Mouse (Mus musculus): ENCODE data around the gene 2310003L06Rik.

2310003L06Rik gene

DNA sequence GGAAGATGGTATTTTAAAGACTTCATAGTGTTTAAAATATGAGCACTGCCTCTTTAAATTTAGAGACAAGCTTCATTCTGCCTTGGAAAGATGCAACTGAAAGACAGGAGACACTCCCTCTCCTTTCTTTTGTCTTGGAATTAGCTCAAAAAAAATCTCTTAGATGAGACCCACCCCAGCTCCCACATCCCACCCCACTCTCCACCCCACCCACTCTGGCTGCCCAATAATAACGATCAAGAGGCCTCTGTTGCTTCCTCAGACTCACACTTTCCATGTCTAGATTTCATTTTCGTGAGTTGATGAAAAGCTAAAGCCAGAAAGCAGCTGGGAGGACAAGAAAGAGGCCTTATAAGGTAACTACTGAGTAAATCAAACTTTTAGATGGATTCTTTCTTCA is at the start of gene 2310003L06Rik, which contains the start of gene Gm28434:
Gene 2310003L06Rik (plus strand): TSS at position 259 of the 400 bp plus-strand sequence.
Gene Gm28434 (plus strand): TSS at position 317 of the 400 bp plus-strand sequence.
- no peak for DNase-seq

- no peak for DNase-seq
Observed at GRCm38 (mm10) chr5:87925372-87925771, 43.9 kb upstream of the 2310003L06Rik start, which contains the start of gene Csn3. TSS of gene Csn3 (plus strand) at chr5:87925579.

- no peak for DNase-seq
Observed at GRCm38 (mm10) chr5:87931603-87932002, 37.7 kb upstream of the 2310003L06Rik start.

GRCm38 (mm10) chr5:87940752-87941151 is 28.5 kb upstream of the 2310003L06Rik start:
- no peak for DNase-seq

DNA sequence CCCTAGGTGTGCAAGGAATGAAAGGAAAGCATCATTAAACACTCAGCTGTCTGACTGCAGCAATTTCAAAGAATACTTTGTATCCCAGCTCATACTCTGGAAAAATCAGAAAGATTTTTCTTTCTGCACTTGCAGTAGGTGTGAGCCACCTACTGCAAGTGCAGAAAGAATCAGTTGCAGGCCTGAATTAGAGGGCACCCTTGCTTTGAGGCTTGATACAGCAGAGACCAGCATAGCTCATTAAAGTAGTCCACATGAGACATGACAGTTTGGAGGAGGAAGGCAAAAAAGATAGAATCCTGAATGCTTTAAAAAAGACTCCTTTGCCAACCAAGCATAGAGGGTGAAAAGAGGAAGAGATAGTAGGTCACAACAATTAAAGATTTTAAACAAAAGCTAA is 26.7 kb upstream of the 2310003L06Rik start:
- DNase-seq, result no peak

DNA sequence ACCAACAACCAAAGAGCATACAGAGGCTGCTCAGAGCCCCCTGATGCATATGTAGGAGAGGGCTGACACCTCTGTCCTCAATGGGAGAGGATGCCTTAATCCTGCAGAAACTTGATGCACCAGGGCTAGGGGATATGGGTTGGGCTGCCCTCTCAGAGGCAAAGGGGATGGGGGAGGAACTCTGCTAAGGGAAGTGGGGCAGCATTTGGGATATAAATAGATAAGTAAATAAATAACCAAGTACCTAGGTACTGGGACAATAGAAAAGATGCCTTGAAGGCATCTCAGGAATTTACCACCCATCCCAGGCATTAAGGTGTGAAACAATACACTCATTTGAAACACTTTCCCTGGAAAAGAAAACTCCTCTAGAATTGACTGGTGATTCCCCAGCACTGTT is 17.4 kb upstream of the 2310003L06Rik start:
- no peak for DNase-seq

- DNase-seq, result no peak
Observed at GRCm38 (mm10) chr5:87979139-87979538, 9.9 kb downstream of the 2310003L06Rik start, which contains the start of gene Cabs1. TSS of gene Cabs1 (plus strand) at chr5:87979439.

- no peak for DNase-seq
Observed at GRCm38 (mm10) chr5:87982468-87983214, 13.4 kb downstream of the 2310003L06Rik start.

- no peak for DNase-seq
Observed at GRCm38 (mm10) chr5:88002249-88002648, 33.0 kb downstream of the 2310003L06Rik start, which contains the start of gene Smr3a. TSS of gene Smr3a (plus strand) at chr5:88002549.

DNA sequence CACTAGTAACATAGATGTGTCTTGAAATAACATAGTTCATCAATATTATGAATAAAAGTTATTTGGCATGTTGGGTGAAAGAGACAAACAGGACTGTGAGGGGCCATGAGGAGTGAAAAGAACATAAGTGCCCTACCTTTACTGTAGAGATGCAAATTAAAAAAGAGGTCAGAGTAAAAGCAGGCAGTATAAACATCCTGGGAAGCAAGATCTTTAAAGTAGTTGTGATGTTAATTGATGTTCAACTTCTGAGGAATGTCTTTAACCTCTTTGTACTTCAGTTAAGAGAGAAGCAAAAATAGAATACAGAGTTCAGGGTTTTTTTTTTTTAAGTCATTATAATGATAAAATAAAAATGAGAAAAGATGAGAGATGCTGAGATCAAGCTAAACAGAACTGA is 36.0 kb downstream of the 2310003L06Rik start:
- DNase-seq, result no peak

All from thymus, postnatal 14 days (tissue).